Mouse (Mus musculus) C2C12 (cell line): Measurements from ENCODE around the gene Oip5.

Experiments used
- CTCF ChIP-seq: IDR thresholded peaks from one replicate; pipeline ENCODE4 v1.5.1; 2011; ENCODE audit not compliant: control insufficient read depth, insufficient read depth, insufficient read length
- MAX ChIP-seq: IDR thresholded peaks from one replicate; pipeline ENCODE4 v1.6.1; 2011; ENCODE audit warnings: mild to moderate bottlenecking, control low read depth

DNA sequence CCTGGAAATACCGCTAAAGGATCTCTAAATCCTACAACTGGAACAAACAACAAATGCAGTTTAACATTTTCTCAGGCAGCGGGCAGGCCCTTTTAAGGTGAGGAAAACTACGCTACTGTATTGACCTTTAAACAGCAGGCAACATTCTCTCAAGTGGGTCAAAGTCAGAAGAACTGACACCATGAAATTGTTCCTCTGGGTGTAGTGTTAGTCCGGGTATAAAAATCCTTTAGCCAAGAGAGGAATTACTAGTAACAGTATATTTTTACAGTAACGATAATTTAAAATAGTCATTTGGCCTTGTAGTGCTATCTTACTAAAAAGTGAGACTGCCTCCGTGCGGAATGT, 24.5 kb downstream of the Oip5 start:
- TF ChIP-seq CTCF (no peak), MAX (no peak)
